Mouse (Mus musculus) midbrain, embryonic 11.5 days (tissue): ENCODE measurements around the gene Nr2e1. TPM values are rescaled to one million over a fixed set of nuclear protein-coding genes. Genes with fewer than 3 reads are reported as not detected.

Experiments used
- ATAC-seq: fragments of 200-750 bp; cut with Nextera tagmentation; 2 replicates; pipeline ENCODE4 v1.8.0; 2017; ENCODE audit warnings: moderate TSS enrichment, moderate library complexity; ENCODE audit not compliant: low FRiP score
- DNase-seq: peaks from one replicate; pipeline ENCODE4 v3.0.0; 2015; ENCODE audit warnings: low spot score; ENCODE audit errors: missing footprints
- H3K27ac ChIP-seq: fragments of 300-500 bp; sonication (generic); 2 replicates; pipeline ENCODE4 v1.5.1; 2014; ENCODE audit warnings: low read depth, low read length
- H3K27me3 ChIP-seq: fragments of 300-500 bp; sonication (generic); 2 replicates; pipeline ENCODE4 v1.6.1; 2014; ENCODE audit warnings: mild to moderate bottlenecking, low read length, moderate library complexity, mixed read lengths; ENCODE audit not compliant: control insufficient read depth, insufficient read depth
- H3K36me3 ChIP-seq: fragments of 300-500 bp; sonication (generic); 2 replicates; pipeline ENCODE4 v1.6.1; 2014; ENCODE audit warnings: mild to moderate bottlenecking, low read length, moderate library complexity, mixed read lengths; ENCODE audit not compliant: control insufficient read depth, insufficient read depth
- H3K4me1 ChIP-seq: fragments of 300-500 bp; sonication (generic); 2 replicates; pipeline ENCODE4 v1.6.1; 2014; ENCODE audit warnings: low read length; ENCODE audit not compliant: control insufficient read depth, insufficient read depth
- H3K4me2 ChIP-seq: fragments of 300-500 bp; sonication (generic); 2 replicates; pipeline ENCODE4 v1.6.1; 2014; ENCODE audit warnings: mild to moderate bottlenecking, moderate library complexity
- H3K4me3 ChIP-seq: fragments of 300-500 bp; sonication (generic); 2 replicates; pipeline ENCODE4 v1.5.1; 2014; ENCODE audit warnings: low read depth, low read length
- H3K9ac ChIP-seq: fragments of 300-500 bp; sonication (generic); 2 replicates; pipeline ENCODE4 v1.6.1; 2014; ENCODE audit warnings: low read length
- H3K9me3 ChIP-seq: fragments of 300-500 bp; sonication (generic); 2 replicates; pipeline ENCODE4 v1.6.1; 2016; ENCODE audit warnings: low read length; ENCODE audit not compliant: control insufficient read depth
- WGBS: fragments of 180-500 bp; shearing (Covaris S2); extraction: QIAGEN DNeasy Blood & Tissue Kit; methylation state at CpG from one replicate; pipeline ENCODE4 v1.1.7; 2014; 5-methylcytosine and 5-hydroxymethylcytosine counted together
- polyA plus RNA-seq: library from polyadenylated mRNA; unstranded; fragments of >200 nt; fragmentation: Nextera tagmentation; extraction: Ambion mirVana; gene quantifications from 2 replicates; pipeline ENCODE4 v1.2.1, GENCODE M21; 2014

Nr2e1 gene
- polyA plus RNA-seq, 1 experiment from 2014 or later = 32.6 TPM

- no peak for DNase-seq
- H3K27ac ChIP-seq = no peak overlapping the region
- H3K4me1 ChIP-seq = no peaks in the 10 kb centered on the region
- ATAC-seq = no peak
- no peaks in the 10 kb centered on the region for H3K36me3 ChIP-seq
- H3K27me3 ChIP-seq = no peaks in the 10 kb centered on the region
- H3K4me2 ChIP-seq = no peak overlapping the region
- H3K9ac ChIP-seq = no peak overlapping the region
- 85% methylated on average over 6 of the region's 6 CpGs for whole genome bisulfite sequencing
- H3K4me3 ChIP-seq = no peak overlapping the region
- no peaks in the 10 kb centered on the region for H3K9me3 ChIP-seq
These were observed 37.5 kb downstream of the Nr2e1 start for GRCm38 (mm10) chr10:42545707-42546503.

GRCm38 (mm10) chr10:42537571-42538316, 45.7 kb downstream of the Nr2e1 start:
- H3K27ac ChIP-seq = peak overlapping the region; percentile 5; the same call in 1 of the 2 replicates
- no peaks in the 10 kb centered on the region for H3K27me3 ChIP-seq
- 88% methylated on average over 9 of the region's 9 CpGs for WGBS

GRCm38 (mm10) chr10:42533836-42534453, 49.5 kb downstream of the Nr2e1 start:
- H3K4me2 ChIP-seq = no peak overlapping the region
- no peaks in the 10 kb centered on the region for H3K27me3 ChIP-seq
- H3K36me3 ChIP-seq = peaks cover 3% of the 10 kb centered on the region; the same call in 1 of the 2 replicates
- ATAC-seq (no peak), DNase-seq (no peak)
- no peaks in the 10 kb centered on the region for H3K4me1 ChIP-seq
- H3K9ac ChIP-seq = no peak overlapping the region
- no peak overlapping the region for H3K4me3 ChIP-seq
- H3K9me3 ChIP-seq = no peaks in the 10 kb centered on the region
- 88% methylated on average over 11 of the region's 11 CpGs for WGBS
- no peak overlapping the region; the same call in 1 of the 2 replicates for H3K27ac ChIP-seq

More at GRCm38 (mm10) chr10:42537571-42538316, 45.7 kb downstream of the Nr2e1 start:
- H3K4me3 ChIP-seq = no peak overlapping the region
- DNase-seq (no peak), ATAC-seq (no peak)
- H3K9ac ChIP-seq = no peak overlapping the region
- no peak overlapping the region for H3K4me2 ChIP-seq
- 0 out of 2 replicates have a peak, but pooled peaks cover 3% of the 10 kb centered on the region for H3K36me3 ChIP-seq
- no peaks in the 10 kb centered on the region for H3K9me3 ChIP-seq
- H3K4me1 ChIP-seq = peaks cover 4% of the 10 kb centered on the region; the same call in 1 of the 2 replicates

GRCm38 (mm10) chr10:42525682-42526081, 57.8 kb downstream of the Nr2e1 start:
- H3K36me3 ChIP-seq = peaks cover 8% of the 10 kb centered on the region
- DNase-seq (no peak), ATAC-seq (no peak)
- H3K27ac ChIP-seq = no peak overlapping the region
- H3K4me1 ChIP-seq = peaks cover 4% of the 10 kb centered on the region; the same call in 1 of the 2 replicates
- no peak overlapping the region for H3K4me2 ChIP-seq
- no peaks in the 10 kb centered on the region for H3K9me3 ChIP-seq
- no peak overlapping the region for H3K4me3 ChIP-seq
- no peak overlapping the region for H3K9ac ChIP-seq
- WGBS = 99% methylated on average over 3 of the region's 3 CpGs
- H3K27me3 ChIP-seq = no peaks in the 10 kb centered on the region

- H3K4me2 ChIP-seq = no peak overlapping the region
- H3K4me3 ChIP-seq = no peak overlapping the region
- WGBS = 55% methylated on average over 11 of the region's 11 CpGs
- H3K9ac ChIP-seq = no peak overlapping the region
- no peaks in the 10 kb centered on the region for H3K27me3 ChIP-seq
- no peak overlapping the region for H3K27ac ChIP-seq
- no peaks in the 10 kb centered on the region for H3K9me3 ChIP-seq
- H3K36me3 ChIP-seq = peaks cover 8% of the 10 kb centered on the region
- ATAC-seq (no peak), DNase-seq (no peak)
- peaks cover 4% of the 10 kb centered on the region; the same call in 1 of the 2 replicates for H3K4me1 ChIP-seq
These were observed 59.8 kb downstream of the Nr2e1 start for GRCm38 (mm10) chr10:42523556-42524162.

GRCm38 (mm10) chr10:42522912-42523311, 60.5 kb downstream of the Nr2e1 start:
- WGBS = 49% methylated on average over 2 of the region's 2 CpGs
- Histone ChIP-seq H3K9ac (no peak overlapping the region), H3K4me3 (no peak overlapping the region), H3K27me3 (no peaks in the 10 kb centered on the region), H3K4me2 (no peak overlapping the region), H3K36me3 (peaks cover 8% of the 10 kb centered on the region), H3K27ac (no peak overlapping the region), H3K9me3 (no peaks in the 10 kb centered on the region), H3K4me1 (peaks cover 4% of the 10 kb centered on the region; the same call in 1 of the 2 replicates)
- DNase-seq (no peak), ATAC-seq (no peak)

- Histone ChIP-seq H3K27me3 (no peaks in the 10 kb centered on the region), H3K4me3 (no peak overlapping the region), H3K9me3 (no peaks in the 10 kb centered on the region), H3K36me3 (peaks cover 6% of the 10 kb centered on the region), H3K4me1 (peaks cover 4% of the 10 kb centered on the region; the same call in 1 of the 2 replicates), H3K9ac (no peak overlapping the region), H3K4me2 (no peak overlapping the region), H3K27ac (no peak overlapping the region)
- DNase-seq (no peak), ATAC-seq (no peak)
- 74% methylated on average over 5 of the region's 5 CpGs for WGBS
These were observed 62.0 kb downstream of the Nr2e1 start for GRCm38 (mm10) chr10:42521315-42521981.

GRCm38 (mm10) chr10:42518363-42518762, 65.1 kb downstream of the Nr2e1 start:
- WGBS = 87% methylated on average over 8 of the region's 8 CpGs
- Histone ChIP-seq H3K4me3 (no peak overlapping the region), H3K9me3 (no peaks in the 10 kb centered on the region), H3K4me2 (no peak overlapping the region), H3K4me1 (peaks cover under 1% of the 10 kb centered on the region; the same call in 1 of the 2 replicates), H3K36me3 (no peaks in the 10 kb centered on the region), H3K27me3 (no peaks in the 10 kb centered on the region), H3K27ac (no peak overlapping the region), H3K9ac (no peak overlapping the region)
- ATAC-seq (no peak), DNase-seq (no peak)
